Mouse (Mus musculus) CH12.LX (cell line): ENCODE results near the gene Prrxl1. TPM values are rescaled to one million over a fixed set of nuclear protein-coding genes. Genes with fewer than 3 reads are reported as not detected.

Experiments
- DNase-seq: peaks from one replicate; pipeline ENCODE4 v3.0.0-alpha.2; 2013; ENCODE audit errors: extremely low read depth
- H3K27ac ChIP-seq: 2 replicates; pipeline ENCODE4 v1.5.1; 2012; ENCODE audit warnings: low read depth, mild to moderate bottlenecking, control low read depth, moderate library complexity; ENCODE audit not compliant: insufficient read depth
- H3K27me3 ChIP-seq: replicated peaks from 2 replicates; pipeline ENCODE3; 2012; ENCODE audit warnings: inconsistent platforms
- H3K36me3 ChIP-seq, 2 experiments: replicated peaks in 1 of 2; 2 replicates each; pipeline versions ENCODE3 to v1.6.1; 2012; ENCODE audit warnings: inconsistent platforms in 1 of 2, low read length in 1 of 2, mild to moderate bottlenecking in 1 of 2, mixed read lengths in 1 of 2, moderate library complexity in 1 of 2; ENCODE audit not compliant: control insufficient read depth in 1 of 2, insufficient read depth in 1 of 2
- H3K4me1 ChIP-seq, 2 experiments: 2 replicates each; pipeline ENCODE4 v1.6.1; 2012; ENCODE audit warnings: inconsistent platforms in 1 of 2, moderate library complexity in 1 of 2; ENCODE audit not compliant: insufficient read depth in 2 of 2, control insufficient read depth in 1 of 2
- H3K4me2 ChIP-seq: 2 replicates; pipeline ENCODE4 v1.6.1; 2012; ENCODE audit warnings: low read depth, mild to moderate bottlenecking, control low read depth; ENCODE audit not compliant: poor library complexity, insufficient read depth, severe bottlenecking
- H3K4me3 ChIP-seq, 3 experiments: fragments of 150-350 bp in 1 of 3; sonication (generic) in 1 of 3; replicated peaks in 1 of 3; 2 replicates each; pipeline versions ENCODE3 to v1.5.1; 2011 to 2012; ENCODE audit warnings: low read depth in 2 of 3, low read length in 2 of 3, mild to moderate bottlenecking in 2 of 3, moderate library complexity in 2 of 3, control low read depth in 1 of 3, improper control_type of control experiment in 1 of 3, inconsistent platforms in 1 of 3, mixed read lengths in 1 of 3; ENCODE audit not compliant: poor library complexity in 1 of 3
- H3K79me2 ChIP-seq: replicated peaks from 2 replicates; pipeline ENCODE4 v1.6.1; 2012; ENCODE audit warnings: mild to moderate bottlenecking, moderate library complexity; ENCODE audit not compliant: control insufficient read depth, poor library complexity, insufficient read depth, severe bottlenecking; ENCODE audit errors: extremely low read depth
- H3K9ac ChIP-seq: 2 replicates; pipeline ENCODE4 v1.6.1; 2012; ENCODE audit warnings: low read depth, mild to moderate bottlenecking, control low read depth, moderate library complexity; ENCODE audit not compliant: insufficient read depth
- H3K9me3 ChIP-seq: replicated peaks from 2 replicates; pipeline ENCODE3; 2012; ENCODE audit warnings: low read length, inconsistent platforms, mixed read lengths
- BHLHE40 ChIP-seq: IDR thresholded peaks from 2 replicates; pipeline ENCODE4 v1.6.1; 2011; ENCODE audit warnings: mild to moderate bottlenecking, low read depth, low read length, improper control_type of control experiment
- CHD1 ChIP-seq: IDR thresholded peaks from 2 replicates; pipeline ENCODE4 v1.6.1; 2012; ENCODE audit warnings: low read depth, low read length, improper control_type of control experiment, inconsistent platforms
- E2F4 ChIP-seq: IDR thresholded peaks from 2 replicates; pipeline ENCODE4 v1.6.1; 2011; ENCODE audit warnings: low read depth, low read length, improper control_type of control experiment; ENCODE audit not compliant: insufficient replicate concordance
- ELF1 ChIP-seq: IDR thresholded peaks from 2 replicates; pipeline ENCODE4 v1.6.1; 2014; ENCODE audit warnings: low read depth, mild to moderate bottlenecking, inconsistent platforms, low read length, improper control_type of control experiment
- ETS1 ChIP-seq: conservative IDR thresholded peaks from 2 replicates; pipeline ENCODE4 v1.6.1; 2012; ENCODE audit warnings: low read depth, mild to moderate bottlenecking, inconsistent platforms, low read length, improper control_type of control experiment, moderate library complexity
- GABPA ChIP-seq: IDR thresholded peaks from 2 replicates; pipeline ENCODE4 v1.6.1; 2012; ENCODE audit warnings: low read depth, low read length, improper control_type of control experiment, inconsistent platforms; ENCODE audit not compliant: insufficient replicate concordance
- KAT2A ChIP-seq: IDR thresholded peaks from 2 replicates; pipeline ENCODE4 v1.6.1; 2012; ENCODE audit warnings: low read length, improper control_type of control experiment, inconsistent platforms; ENCODE audit not compliant: insufficient replicate concordance
- MAX ChIP-seq: IDR thresholded peaks from 2 replicates; pipeline ENCODE4 v1.6.1; 2011; ENCODE audit warnings: low read length, improper control_type of control experiment
- MEF2A ChIP-seq: IDR thresholded peaks from 2 replicates; pipeline ENCODE4 v1.6.1; 2014; ENCODE audit warnings: low read depth, mild to moderate bottlenecking, inconsistent platforms, low read length, improper control_type of control experiment, borderline replicate concordance
- MYC ChIP-seq: IDR thresholded peaks from 2 replicates; pipeline ENCODE4 v1.6.1; 2011; ENCODE audit warnings: low read depth, mild to moderate bottlenecking, improper control_type of control experiment, low read length
- NELFE ChIP-seq: IDR thresholded peaks from 2 replicates; pipeline ENCODE4 v1.6.1; 2011; ENCODE audit warnings: low read depth, low read length, improper control_type of control experiment
- NRF1 ChIP-seq: IDR thresholded peaks from 2 replicates; pipeline ENCODE4 v1.6.1; 2014; ENCODE audit warnings: low read depth, mild to moderate bottlenecking, inconsistent platforms, low read length, improper control_type of control experiment, moderate library complexity
- PAX5 ChIP-seq: IDR thresholded peaks from 2 replicates; pipeline ENCODE4 v1.6.1; 2012; ENCODE audit warnings: low read length, inconsistent platforms, mixed read lengths
- RCOR1 ChIP-seq: conservative IDR thresholded peaks from 2 replicates; pipeline ENCODE4 v1.6.1; 2012; ENCODE audit warnings: low read depth, mild to moderate bottlenecking, inconsistent platforms, low read length, improper control_type of control experiment
- TBP ChIP-seq: conservative IDR thresholded peaks from 2 replicates; pipeline ENCODE4 v1.6.1; 2011; ENCODE audit warnings: low read depth, low read length, improper control_type of control experiment
- TCF12 ChIP-seq: IDR thresholded peaks from 2 replicates; pipeline ENCODE4 v1.6.1; 2014; ENCODE audit warnings: low read depth, mild to moderate bottlenecking, inconsistent platforms, low read length, improper control_type of control experiment
- USF1 ChIP-seq: IDR thresholded peaks from 2 replicates; pipeline ENCODE4 v1.6.1; 2014; ENCODE audit warnings: low read depth, mild to moderate bottlenecking, inconsistent platforms, low read length, improper control_type of control experiment
- USF2 ChIP-seq: conservative IDR thresholded peaks from 2 replicates; pipeline ENCODE4 v1.6.1; 2011; ENCODE audit warnings: low read depth, low read length, improper control_type of control experiment
- ZC3H11A ChIP-seq: IDR thresholded peaks from 2 replicates; pipeline ENCODE4 v1.6.1; 2012; ENCODE audit warnings: low read depth, mild to moderate bottlenecking, inconsistent platforms, low read length, improper control_type of control experiment
- ZMIZ1 ChIP-seq: IDR thresholded peaks from 2 replicates; pipeline ENCODE4 v1.6.1; 2012; ENCODE audit warnings: low read depth, mild to moderate bottlenecking, inconsistent platforms, low read length, improper control_type of control experiment
- ZNF384 ChIP-seq: IDR thresholded peaks from 2 replicates; pipeline ENCODE4 v1.6.1; 2012; ENCODE audit warnings: low read depth, low read length, improper control_type of control experiment, inconsistent platforms
- dilution Hi-C: fragments of 300-500 bp; cut with MboI; formaldehyde crosslinking; loops from 2 replicates; pipeline ENCODE4 v1.14.3; 2020; ENCODE audit warnings: low sequenced_read_pairs; ENCODE audit not compliant: extremely low pct_unique_long_range_greater_than_20kb, extremely low pct_ligation_motif_present
- in situ Hi-C: fragments of 300-500 bp; cut with MboI; formaldehyde crosslinking; loops from 3 replicates; pipeline ENCODE4 v1.14.3; 2019; ENCODE audit warnings: low sequenced_read_pairs, low pct_ligation_motif_present, low pct_unique_long_range_greater_than_20kb, mixed read lengths
- polyA plus RNA-seq: library from polyadenylated mRNA; unstranded; fragments of >175 nt; gene quantifications from 2 replicates; pipeline ENCODE4 v1.2.1, GENCODE M21; 2012; ENCODE audit warnings: low read depth; ENCODE audit not compliant: insufficient read length
- total RNA-seq, 2 experiments: library from RNA; depleted of rRNA; stranded (reverse); fragments of 300-350 nt in 1 of 2; fragments of >200 nt in 1 of 2; gene quantifications; 2 replicates each; pipeline ENCODE4 v1.2.3; 2012 to 2014

Gene Prrxl1
- total and polyA plus RNA-seq, 3 experiments = not detected

DNA sequence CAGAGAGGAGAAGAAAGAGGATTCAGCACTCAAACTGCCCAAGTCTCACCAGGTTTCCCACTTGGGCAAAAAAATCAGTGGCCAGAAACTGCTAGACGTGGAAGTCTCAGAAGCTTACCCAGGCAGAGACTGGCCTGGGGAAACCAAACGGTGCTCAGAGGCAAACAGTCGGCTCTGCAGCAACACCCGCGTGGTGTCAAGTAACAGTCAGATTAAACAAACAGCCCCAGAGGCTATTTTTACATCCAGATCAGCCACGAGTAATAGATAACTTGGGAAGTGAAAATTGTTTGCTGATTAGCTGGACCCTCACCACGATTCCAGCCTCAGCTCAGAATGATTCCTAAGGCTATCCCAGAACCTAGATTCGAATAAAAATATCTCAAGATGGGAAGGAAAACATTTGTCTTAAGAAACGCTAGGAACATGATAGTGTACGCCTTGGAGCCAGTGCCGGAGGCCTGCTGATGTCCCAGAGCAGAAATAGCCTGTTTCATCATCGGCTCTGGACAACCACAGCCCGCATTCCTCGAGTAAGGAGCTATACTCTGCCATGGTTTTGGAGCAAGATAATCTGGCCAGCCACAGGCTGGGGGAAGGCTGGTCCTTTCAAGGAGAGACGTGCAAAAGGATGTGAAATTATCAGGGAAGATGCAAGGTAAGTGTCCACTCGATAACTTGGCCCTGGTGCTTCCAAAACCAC is 86.1 kb downstream of the Prrxl1 start, which contains the start of gene 3425401B19Rik:
TSS of gene 3425401B19Rik (minus strand) at position 170 of the 703 bp plus-strand sequence.
- Histone ChIP-seq H3K27ac (no peak within 1 kb of the TSS), H3K4me1 (peaks cover 21 to 59% of the 10 kb centered on the region in 2 experiments), H3K36me3 (no peaks in the 10 kb centered on the region)
- TF ChIP-seq E2F4 (no peak), GABPA (no peak), MYC (no peak), RCOR1 (no peak), PAX5 (no peak), ELF1 (no peak), CHD1 (no peak), MEF2A (no peak)
- TF ChIP-seq, all 38 proteins: peak for 0
- Histone ChIP-seq H3K79me2 (no peaks in the 10 kb centered on the region), H3K9me3 (no peaks in the 10 kb centered on the region), H3K9ac (no peak within 1 kb of the TSS), H3K4me3 (no peak within 1 kb of the TSS), H3K27me3 (no peaks in the 10 kb centered on the region), H3K4me2 (peak within 1 kb of the TSS; percentile 90; the same call in 1 of the 2 replicates)
- in situ Hi-C loops = no loop called here
- DNase-seq = no peak
- dilution Hi-C loops = no loop called here

DNA sequence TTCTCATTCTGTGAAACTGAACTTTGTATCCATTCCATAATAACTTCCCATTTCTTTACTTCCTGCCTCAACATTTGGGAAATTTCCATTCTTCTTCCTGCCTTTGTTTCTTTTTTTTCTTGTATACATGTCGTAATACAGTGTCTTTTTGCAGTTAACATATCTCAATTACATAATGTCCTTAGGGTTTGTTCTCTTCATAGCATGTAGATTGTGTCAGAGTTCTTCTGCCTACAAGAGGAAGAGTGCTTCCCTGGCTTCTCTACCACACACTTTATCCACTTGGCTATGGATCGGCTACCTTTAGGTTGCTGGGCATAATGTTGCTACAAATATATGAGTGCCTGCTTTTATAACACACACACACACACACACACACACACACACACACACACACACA is 96.7 kb downstream of the Prrxl1 start:
- no peaks in the 10 kb centered on the region for H3K9me3 ChIP-seq
- in situ Hi-C loops (no loop called here), dilution Hi-C loops (no loop called here)
- H3K79me2 ChIP-seq = no peaks in the 10 kb centered on the region
- no peaks in the 10 kb centered on the region for H3K27me3 ChIP-seq
- H3K4me3 ChIP-seq = no peak overlapping the region
- H3K27ac ChIP-seq = no peak overlapping the region
- no peak overlapping the region for H3K4me2 ChIP-seq
- H3K4me1 ChIP-seq = peaks cover 7 to 42% of the 10 kb centered on the region in 2 experiments
- H3K36me3 ChIP-seq = no peaks in the 10 kb centered on the region
- TF ChIP-seq PAX5 (no peak), CHD1 (no peak), USF2 (no peak), TCF12 (no peak), KAT2A (no peak), ZNF384 (no peak), ZMIZ1 (no peak), ZC3H11A (no peak), TBP (no peak), E2F4 (no peak), ETS1 (no peak), MAX (no peak), NRF1 (no peak), BHLHE40 (no peak), USF1 (no peak), NELFE (no peak)
- no peak overlapping the region for H3K9ac ChIP-seq
- no peak for DNase-seq
